Mouse (Mus musculus): ENCODE measurements at regions not wholly inside any gene's neighbourhood (a gene's known extent, or its start where the extent isn't known, plus 50 kb on each side); places are given as distances from the start of the nearest gene placed in this dataset.

DNA sequence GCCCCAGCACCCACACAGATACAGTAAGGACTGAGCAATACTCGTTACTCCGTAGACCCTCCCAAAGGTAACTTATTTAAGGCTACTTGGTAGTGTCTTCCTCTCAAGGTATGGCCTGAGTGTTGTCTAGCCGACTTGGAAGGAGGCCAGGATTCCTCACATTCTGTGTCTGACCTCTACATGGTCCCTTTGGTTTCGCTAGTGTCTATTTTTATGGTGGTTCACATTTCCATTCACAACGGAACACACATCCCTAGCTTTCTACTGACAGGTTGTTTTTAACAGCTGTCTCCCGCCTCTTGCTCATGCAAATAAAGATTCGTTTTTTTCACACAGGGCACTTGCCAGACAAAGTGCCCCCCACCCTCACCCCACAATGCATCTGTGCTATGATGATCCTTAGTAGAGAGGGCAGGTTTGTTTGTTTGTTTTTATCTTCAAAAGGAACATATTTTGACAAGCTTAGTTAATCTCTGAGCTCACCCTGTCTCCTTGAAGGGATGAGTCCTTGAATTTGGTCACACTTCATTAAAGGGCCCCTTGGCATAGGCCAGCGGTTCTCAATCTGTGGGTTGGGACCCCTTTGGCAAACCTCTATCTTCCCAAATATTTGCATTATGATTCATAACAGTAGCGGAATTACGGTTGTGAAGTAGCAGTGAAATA is 52.7 kb downstream of the Phlda1 start:
- ATAC-seq (replicated peaks; ENCODE audit: poor library complexity), result no peak

DNA sequence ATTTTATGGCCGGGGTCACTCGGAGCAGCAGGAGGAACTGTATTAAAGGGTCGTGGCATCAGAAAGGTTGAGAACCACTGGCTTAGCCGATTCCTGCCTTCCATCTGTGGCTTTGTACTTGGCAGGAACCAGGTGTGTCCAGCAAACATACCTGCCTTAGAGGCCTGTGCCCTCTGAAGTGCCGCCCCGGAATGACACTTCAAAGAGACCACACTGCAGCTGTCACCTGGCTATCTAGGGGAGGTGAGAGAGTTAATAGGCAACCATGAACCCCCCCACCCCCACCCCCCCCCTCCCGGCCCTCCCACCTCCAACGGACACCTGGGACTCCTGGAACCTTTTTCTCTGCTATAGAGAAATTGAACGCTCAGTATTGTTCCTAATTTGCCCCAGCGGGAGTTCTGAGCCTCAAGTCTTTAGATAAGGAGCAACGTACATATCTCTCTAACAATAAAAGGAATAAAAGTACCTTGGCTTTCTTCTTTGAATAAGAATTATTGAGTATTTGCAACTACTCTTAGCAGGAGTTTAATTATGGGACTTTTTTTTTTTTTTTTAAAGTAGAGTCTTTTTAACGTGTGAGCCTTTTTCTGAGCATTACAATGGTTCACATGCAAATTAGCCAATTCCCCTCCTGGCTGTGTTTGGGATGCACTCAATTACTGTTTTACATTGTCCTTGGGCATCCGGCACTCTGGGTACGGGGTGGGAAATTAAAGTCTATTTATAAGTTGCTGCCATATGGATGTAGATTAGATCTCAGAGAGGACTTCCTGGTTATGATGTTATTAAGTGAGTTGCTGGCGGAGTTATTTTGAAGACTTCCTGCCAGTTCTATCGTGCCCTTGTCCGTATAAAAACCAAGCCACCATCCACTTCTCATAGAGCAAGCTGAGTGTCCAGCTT is 53.5 kb downstream of the Phlda1 start:
- peak; percentile 24 for ATAC-seq (replicated peaks; ENCODE audit: poor library complexity)

DNA sequence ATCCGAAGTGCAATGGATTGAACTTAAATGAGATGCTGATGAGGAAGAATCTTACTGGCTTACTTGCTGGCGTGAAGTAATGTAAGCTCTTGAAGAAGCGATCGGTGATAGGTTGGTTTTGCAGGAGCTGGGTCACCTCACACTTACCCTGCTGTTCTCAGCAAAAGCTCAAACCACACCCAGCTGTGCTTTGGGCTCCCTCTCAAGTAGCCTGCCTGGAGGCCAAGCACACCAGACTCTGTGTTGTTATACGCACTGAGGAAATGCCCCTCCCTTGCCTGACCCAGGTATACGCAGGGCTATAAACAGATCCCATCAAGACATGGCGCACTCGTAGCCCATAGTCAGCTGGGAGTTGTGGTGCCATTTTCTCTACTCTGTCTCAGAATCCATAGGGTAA is 56.5 kb downstream of the Phlda1 start:
- no peak for ATAC-seq (replicated peaks; ENCODE audit: poor library complexity)

DNA sequence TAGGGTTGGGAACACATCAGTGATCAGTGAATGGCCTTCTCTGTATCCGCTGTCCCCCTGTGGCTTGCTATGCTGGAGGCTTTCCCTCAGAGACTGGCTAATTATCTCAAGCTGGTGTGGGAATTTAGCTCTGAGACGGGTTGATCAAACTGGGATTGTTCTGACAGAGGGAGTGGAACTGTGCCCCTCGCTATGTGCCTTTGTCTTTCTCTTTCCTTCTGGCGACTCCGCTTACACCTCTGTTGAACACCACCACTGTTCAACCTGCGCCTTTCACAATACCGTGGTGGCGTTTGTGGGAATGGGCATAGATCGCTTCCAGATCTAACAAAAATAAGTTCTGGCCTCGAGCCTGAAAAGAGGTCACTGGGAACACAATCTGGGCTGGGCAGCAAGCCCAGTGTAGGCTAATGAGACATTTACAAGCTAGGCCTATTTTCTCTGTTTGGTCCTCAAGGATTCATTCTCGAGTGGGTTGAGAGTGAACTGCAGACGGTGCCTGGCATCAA is 60.8 kb downstream of the Phlda1 start:
- no peak for ATAC-seq (replicated peaks; ENCODE audit: poor library complexity)

DNA sequence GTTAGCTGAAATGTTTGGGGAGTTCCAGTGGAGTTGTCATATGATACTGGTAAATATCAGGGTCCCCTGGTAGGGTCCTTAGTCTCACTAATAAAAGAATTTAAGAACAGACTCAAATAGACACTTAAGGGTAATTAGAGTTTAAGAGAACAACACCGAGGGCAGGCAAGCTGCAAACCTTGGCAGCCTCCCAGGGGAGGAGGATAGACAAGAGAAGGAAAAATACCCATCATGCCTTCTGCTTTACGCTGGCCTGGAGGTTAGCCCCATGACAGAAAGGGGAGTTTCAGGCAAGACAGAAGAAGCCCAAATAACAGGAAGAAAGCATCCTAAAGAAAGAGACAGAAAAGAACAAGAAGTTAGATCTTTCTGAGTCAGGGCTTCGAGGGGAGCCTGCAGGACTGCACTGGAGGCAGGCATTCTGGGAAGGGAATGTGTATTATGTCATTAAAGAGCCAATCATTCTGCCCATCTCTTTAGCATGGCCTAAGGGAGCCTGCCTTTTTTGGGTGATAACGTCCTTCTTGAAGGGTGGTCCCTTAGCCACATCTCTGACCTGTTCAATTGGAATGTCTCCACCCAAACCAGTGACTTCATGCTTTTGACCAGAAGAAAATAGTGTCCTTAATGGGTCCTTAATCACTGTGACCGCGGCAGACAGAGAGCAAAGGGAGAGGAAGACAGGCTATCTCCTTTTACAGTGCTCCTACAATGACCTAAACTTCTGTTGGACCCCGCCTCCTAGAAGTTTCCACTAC is 64.6 kb downstream of the Phlda1 start:
- no peak; the same call in 1 of the 2 replicates for ATAC-seq (replicated peaks; ENCODE audit: poor library complexity)

DNA sequence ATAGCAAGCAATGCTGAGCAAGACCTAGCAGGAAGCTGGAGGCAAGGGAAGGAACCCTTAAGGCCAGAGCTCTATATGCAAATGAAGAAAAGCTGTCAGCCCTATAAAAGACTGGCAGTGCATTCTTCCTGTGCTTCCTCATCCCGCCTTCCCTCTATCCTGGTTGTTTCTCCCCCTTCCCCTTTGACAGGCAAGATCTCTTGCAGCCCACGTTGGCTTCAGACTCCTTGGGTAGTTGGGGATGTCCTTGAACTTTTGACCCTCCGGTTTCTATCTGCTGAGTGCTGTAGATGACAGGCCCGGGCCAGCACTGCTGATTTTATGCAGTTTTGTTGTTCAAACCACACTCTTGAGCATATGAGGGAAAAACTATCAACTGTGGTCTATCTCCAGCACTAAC is 68.1 kb downstream of the Phlda1 start:
- ATAC-seq (replicated peaks; ENCODE audit: poor library complexity), result no peak

DNA sequence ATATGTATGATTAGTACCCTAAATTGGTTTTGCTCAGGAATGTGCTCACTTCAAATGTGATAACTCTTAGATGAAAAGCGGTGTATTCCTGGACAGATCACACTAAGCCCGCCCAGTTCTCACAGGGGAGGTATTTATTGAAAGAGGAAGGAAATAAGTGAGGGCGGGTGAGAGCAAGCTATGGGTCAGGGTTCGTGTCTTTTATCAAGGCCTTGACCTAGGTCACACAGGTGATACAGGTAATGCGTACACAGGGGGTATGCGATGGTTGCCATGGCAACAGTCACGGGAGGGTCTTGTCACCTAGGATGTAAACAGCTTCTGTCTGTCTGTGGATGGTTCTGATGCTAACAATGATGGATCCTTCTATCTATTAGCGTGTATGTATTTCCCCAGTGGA is 68.7 kb downstream of the Phlda1 start:
- ATAC-seq (replicated peaks; ENCODE audit: poor library complexity), result 0 out of 2 replicates have a peak, but pooled peaks have one; percentile 22

DNA sequence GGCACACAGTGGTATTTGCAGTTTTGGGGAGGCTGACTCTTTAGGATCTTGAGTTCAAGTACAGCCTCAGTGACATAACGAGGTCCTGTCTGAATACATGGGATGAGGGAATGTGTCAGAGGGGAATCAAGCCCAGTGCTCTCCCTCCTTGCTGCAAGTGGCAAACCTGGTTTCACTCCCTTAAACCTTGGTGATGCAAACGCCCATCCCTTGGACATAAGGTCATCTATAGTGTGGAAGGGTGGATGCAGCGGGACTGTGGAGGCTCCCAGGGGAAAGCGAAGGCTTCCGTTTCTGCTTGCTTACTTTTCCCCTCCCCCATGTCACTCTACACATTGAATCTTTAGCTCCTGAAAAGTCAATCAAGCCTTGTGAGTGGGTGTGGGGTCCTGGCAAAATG is 69.2 kb downstream of the Phlda1 start:
- no peak for ATAC-seq (replicated peaks; ENCODE audit: poor library complexity)

DNA sequence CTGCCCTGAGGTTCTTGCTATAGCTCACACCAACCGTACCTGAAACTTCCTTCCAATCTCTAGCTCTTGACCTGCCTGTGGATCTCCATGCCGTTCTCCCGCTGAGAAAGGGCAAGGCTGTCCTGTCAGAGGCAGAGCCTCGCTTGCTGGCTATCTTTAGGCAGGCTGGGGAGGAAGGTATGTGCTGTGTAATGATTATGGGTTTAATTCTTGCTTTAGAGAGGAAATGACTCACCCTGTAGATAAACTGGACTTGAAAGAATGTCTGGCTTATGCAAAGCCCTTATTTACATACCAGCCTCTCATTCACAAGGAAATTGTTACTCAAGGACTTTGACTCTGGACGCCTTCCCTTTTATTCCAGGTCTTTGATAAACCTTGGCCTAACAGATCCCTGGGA is 69.8 kb downstream of the Phlda1 start:
- peak; percentile 83 for ATAC-seq (replicated peaks; ENCODE audit: poor library complexity)

DNA sequence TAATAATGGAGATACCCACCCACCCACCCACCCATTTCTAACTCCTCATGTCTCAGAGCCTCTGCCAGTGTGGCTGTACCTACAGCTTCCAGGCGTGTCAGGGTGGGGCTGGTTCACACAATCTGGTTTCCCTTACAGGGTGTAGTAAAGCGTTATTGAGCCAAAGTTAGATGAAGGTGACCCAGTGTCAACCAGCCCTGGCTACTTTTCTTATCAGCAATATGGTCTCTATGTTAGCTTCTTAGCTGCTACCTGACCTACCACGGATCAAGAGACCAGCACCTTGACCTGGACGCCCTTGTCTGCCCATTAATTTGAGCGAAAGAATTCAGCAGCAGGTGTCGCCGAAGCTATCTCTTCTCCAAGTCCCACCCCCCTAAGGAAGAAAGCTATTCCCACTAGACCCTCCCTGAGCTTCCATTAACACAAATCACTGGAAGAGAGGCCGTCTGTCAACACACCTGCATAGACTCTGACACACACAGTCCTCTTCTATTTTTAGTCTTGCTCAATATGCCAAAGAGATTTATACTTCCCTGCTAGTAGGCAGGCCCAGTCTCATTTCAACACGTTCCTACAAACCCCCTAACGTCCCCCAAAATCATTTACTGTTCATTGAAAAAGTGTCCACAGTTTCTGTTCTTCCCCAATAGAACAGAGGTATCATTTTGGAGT is 70.4 kb downstream of the Phlda1 start:
- ATAC-seq (replicated peaks; ENCODE audit: poor library complexity), result no peak

DNA sequence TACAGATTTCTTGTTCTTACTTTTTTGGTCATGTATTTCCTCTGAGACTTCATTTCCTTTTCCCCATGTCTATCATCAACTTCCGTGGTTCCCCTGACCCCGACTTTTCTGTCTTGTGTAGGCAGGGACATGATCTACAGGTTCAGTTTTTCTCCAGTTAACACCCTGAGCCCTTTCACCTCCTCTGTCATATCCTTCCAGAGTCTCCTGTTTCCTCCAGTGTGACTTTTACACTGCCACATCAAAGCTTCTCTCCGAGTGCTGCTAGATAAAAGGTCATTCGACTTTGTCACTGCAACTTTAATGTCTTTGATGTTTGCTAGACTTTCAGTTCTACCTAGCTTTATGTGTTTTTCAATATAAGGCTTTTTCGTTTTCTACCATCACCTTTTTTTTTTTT is 72.5 kb downstream of the Phlda1 start:
- no peak for ATAC-seq (replicated peaks; ENCODE audit: poor library complexity)

DNA sequence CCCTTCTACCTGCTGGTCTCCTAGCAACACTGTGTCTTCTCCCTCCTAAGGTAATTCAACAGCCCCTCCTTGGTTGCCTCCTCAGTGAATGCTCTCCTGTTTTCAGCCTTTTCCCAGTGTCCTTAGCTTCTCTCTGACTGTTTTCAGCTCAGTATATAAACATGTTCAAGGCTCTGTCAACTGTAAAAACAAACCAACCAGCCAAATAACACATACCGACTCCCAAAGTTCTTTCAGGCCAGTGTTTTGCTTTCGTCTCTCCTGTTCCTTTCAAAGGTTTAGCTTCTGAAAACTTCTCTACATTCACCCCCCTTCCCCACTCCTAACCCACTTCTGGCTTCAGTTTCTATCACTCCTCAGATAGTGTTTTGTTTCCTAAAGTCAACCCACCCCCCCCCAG is 73.4 kb downstream of the Phlda1 start:
- no peak for ATAC-seq (replicated peaks; ENCODE audit: poor library complexity)

DNA sequence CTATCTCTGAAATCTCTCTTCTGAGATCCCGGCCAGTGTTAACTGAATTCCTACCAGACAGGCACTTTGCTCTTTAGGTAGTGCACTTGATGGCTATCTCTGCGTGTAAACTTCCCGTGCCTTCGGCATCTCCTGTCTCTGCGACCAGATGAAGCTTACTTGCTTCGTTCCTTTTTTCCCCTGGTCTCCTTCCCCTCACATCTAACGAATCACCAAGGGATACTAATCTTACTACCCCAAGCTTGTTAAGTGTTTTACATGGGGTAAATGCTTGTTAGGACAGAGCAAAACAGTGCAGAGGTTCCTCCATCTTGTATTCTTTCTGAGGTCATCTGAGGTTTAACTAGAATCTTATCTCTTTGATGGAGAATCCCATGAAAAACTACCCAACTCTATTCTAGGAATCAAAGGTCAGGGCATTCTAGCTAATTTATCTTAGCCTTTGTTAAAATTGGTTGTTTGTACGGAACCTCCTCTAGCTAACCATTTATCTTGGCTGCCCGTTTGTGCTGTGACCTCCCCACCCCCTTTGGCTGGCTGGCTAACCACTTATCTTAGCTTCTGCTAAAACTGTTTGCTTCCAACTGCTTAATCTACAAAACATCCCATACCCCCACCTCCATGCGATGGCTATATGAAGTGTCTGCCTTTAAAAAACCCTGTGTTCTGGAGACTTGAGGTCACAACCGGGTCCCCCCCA is 74.5 kb downstream of the Phlda1 start:
- peak; percentile 47 for ATAC-seq (replicated peaks; ENCODE audit: poor library complexity)

DNA sequence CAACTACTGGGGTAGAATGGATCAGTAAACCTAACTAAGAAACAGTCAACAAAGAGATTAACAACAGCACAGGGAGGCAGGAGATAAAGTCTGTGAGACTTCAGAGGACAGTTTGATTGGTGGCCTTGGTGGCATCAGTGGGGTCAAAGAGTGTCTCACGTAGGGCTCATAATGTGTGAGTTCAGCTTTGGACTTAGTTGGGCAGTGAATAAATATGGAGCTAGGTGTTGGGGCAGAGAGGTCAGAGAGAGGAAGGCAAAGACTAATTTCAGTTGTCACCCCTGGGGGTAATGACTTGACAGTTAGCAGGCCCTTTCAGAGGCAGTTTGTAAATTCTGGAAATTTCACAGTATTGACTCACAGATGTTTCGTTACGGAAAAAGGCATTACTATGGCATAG is 75.8 kb downstream of the Phlda1 start:
- no peak for ATAC-seq (replicated peaks; ENCODE audit: poor library complexity)

DNA sequence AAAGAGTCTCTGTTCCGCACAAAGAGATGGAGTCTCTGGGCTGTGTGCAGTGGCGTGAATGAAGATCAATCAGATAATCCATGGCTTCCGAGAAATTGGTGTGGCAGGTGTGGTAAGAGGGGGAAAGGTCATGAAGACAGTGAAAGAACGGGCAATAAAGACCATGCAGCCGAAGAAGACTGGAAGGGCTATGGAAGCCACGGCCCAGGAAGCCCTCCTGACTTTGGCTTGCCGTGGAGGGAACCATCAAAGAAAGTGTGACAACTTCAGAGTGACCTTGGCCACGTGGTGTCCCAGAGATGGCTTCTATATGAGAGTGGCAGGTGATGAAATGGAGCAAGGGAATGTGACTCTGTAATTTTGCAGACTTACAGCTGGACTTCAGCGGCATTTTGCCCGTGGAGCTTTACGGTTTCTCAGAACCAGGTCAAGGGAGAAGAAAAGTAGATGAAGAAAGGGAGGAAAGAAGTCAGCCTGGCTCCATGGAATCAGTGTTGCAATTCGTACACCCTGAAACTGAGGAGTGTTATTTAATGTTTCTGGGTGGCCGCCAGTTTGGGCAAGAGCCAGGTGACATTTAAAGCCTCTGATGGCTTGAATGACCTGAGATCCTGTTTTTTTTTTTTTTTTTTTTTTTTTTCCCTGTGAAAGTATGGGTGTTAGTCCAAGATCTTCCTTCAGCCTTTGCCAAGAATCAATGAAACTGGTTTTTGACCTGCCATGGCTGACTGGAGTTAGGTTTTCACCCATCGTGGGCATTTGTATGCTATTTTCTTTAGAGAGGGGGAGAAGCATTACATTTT is 76.4 kb downstream of the Phlda1 start:
- no peak for ATAC-seq (replicated peaks; ENCODE audit: poor library complexity)

DNA sequence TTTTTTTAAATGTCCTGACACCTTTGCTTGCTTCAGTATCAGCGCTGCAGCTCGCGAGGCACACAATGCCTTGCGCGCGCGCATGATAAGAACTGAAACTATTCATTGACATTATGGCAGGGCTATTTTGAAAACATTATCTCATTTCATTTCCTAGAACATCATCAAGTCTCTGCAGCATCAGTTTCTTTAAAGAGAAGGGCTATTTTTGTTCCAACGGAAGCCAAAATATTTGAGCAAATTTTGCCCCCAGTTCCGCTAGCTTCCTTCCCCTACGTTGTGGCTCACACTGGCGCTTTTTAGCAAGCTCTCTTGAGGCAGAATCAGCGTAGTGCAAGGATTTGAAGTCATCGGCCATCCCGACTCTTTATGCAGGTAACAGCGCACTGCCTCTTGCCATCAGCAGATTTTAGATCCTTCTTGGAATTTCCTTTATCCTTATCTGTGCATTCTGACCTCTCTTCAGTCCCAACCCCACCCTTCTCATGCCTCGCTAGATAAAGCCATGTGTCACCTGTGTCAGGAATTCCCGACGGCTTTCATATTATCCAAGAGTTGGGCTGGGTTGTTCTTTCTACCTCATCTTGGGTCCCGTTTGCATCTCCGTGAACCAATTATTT is 77.1 kb downstream of the Phlda1 start:
- peak; percentile 49 for ATAC-seq (replicated peaks; ENCODE audit: poor library complexity)

DNA sequence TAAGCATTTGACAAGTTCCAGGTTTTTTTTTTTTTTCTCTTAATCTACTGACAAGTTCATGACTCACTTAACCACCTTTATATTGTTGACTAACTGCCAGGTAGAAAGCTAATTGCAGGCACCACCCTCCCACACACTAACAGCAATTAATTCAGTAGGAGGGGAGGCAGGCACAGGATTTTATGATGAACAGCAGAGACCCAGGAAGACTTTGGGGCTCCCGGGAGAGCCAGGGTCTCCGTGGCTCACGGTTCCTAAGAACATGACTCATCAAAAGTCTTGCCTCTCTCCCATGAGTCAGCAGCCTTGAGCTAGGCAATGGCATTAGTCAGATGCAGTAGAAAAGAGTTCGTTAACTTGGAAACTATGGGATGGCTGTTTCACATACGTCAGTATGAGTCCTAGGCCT is 77.7 kb downstream of the Phlda1 start:
- no peak for ATAC-seq (replicated peaks; ENCODE audit: poor library complexity)

DNA sequence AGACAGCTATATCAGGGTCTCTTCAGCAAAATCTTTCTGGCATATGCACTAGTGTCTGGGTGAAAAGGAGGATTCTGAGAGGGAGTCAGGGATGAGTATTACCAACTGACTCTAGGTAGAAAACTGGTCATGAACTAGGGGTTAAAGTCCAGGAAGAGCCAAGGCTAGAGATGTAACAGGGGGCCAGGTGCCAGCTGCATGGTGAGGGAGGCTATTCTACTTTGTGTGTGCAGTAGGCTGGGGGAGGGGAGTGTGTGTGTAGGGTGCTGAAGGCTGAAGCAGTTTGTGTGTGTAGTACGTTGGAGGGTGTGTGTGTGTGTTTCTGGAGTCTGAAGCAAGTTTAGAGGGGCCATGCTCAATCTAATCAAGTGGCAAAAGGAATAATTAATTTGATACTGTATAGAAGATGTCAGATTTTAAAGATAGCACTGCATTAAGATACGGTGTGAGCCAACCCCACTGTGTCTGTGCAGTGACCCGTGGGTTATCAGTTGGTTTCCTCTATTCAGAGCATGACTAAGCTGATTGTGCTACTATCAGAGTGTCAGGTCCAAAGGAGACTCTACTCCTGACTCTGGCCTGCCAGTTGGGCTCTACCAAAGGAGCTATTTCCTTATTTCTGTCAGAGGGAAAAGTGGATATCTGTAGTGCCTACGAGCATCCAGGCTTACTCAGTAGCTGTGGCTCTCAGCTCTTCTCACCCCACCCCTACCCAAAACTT is 82.0 kb downstream of the Phlda1 start:
- peak; percentile 81 for ATAC-seq (replicated peaks; ENCODE audit: poor library complexity)
